Mouse (Mus musculus) CH12.LX (cell line): ENCODE results near the gene Rab5if. TPM values are rescaled to one million over a fixed set of nuclear protein-coding genes. Genes with fewer than 3 reads are reported as not detected.

Source experiments
- DNase-seq: peaks from one replicate; pipeline ENCODE4 v3.0.0-alpha.2; 2013; ENCODE audit errors: extremely low read depth
- H3K27ac ChIP-seq: 2 replicates; pipeline ENCODE4 v1.5.1; 2012; ENCODE audit warnings: low read depth, mild to moderate bottlenecking, control low read depth, moderate library complexity; ENCODE audit not compliant: insufficient read depth
- H3K27me3 ChIP-seq: replicated peaks from 2 replicates; pipeline ENCODE3; 2012; ENCODE audit warnings: inconsistent platforms
- H3K36me3 ChIP-seq, 2 experiments: replicated peaks in 1 of 2; 2 replicates each; pipeline versions ENCODE3 to v1.6.1; 2012; ENCODE audit warnings: inconsistent platforms in 1 of 2, low read length in 1 of 2, mild to moderate bottlenecking in 1 of 2, mixed read lengths in 1 of 2, moderate library complexity in 1 of 2; ENCODE audit not compliant: control insufficient read depth in 1 of 2, insufficient read depth in 1 of 2
- H3K4me1 ChIP-seq, 2 experiments: 2 replicates each; pipeline ENCODE4 v1.6.1; 2012; ENCODE audit warnings: inconsistent platforms in 1 of 2, moderate library complexity in 1 of 2; ENCODE audit not compliant: insufficient read depth in 2 of 2, control insufficient read depth in 1 of 2
- H3K4me2 ChIP-seq: 2 replicates; pipeline ENCODE4 v1.6.1; 2012; ENCODE audit warnings: low read depth, mild to moderate bottlenecking, control low read depth; ENCODE audit not compliant: poor library complexity, insufficient read depth, severe bottlenecking
- H3K4me3 ChIP-seq, 3 experiments: fragments of 150-350 bp in 1 of 3; sonication (generic) in 1 of 3; replicated peaks in 1 of 3; 2 replicates each; pipeline versions ENCODE3 to v1.5.1; 2011 to 2012; ENCODE audit warnings: low read depth in 2 of 3, low read length in 2 of 3, mild to moderate bottlenecking in 2 of 3, moderate library complexity in 2 of 3, control low read depth in 1 of 3, improper control_type of control experiment in 1 of 3, inconsistent platforms in 1 of 3, mixed read lengths in 1 of 3; ENCODE audit not compliant: poor library complexity in 1 of 3
- H3K79me2 ChIP-seq: replicated peaks from 2 replicates; pipeline ENCODE4 v1.6.1; 2012; ENCODE audit warnings: mild to moderate bottlenecking, moderate library complexity; ENCODE audit not compliant: control insufficient read depth, poor library complexity, insufficient read depth, severe bottlenecking; ENCODE audit errors: extremely low read depth
- H3K9ac ChIP-seq: 2 replicates; pipeline ENCODE4 v1.6.1; 2012; ENCODE audit warnings: low read depth, mild to moderate bottlenecking, control low read depth, moderate library complexity; ENCODE audit not compliant: insufficient read depth
- H3K9me3 ChIP-seq: replicated peaks from 2 replicates; pipeline ENCODE3; 2012; ENCODE audit warnings: low read length, inconsistent platforms, mixed read lengths
- BHLHE40 ChIP-seq: IDR thresholded peaks from 2 replicates; pipeline ENCODE4 v1.6.1; 2011; ENCODE audit warnings: mild to moderate bottlenecking, low read depth, low read length, improper control_type of control experiment
- CHD1 ChIP-seq: IDR thresholded peaks from 2 replicates; pipeline ENCODE4 v1.6.1; 2012; ENCODE audit warnings: low read depth, low read length, improper control_type of control experiment, inconsistent platforms
- CTCF ChIP-seq, 2 experiments: IDR thresholded peaks in 1 of 2; conservative IDR thresholded peaks in 1 of 2; 2 replicates each; pipeline ENCODE4 v1.5.1; 2011 to 2012; ENCODE audit warnings: low read depth in 2 of 2, low read length in 2 of 2, improper control_type of control experiment in 1 of 2, inconsistent platforms in 1 of 2, mild to moderate bottlenecking in 1 of 2, moderate library complexity in 1 of 2
- EP300 ChIP-seq: IDR thresholded peaks from 2 replicates; pipeline ENCODE4 v1.6.1; 2011; ENCODE audit warnings: low read length, improper control_type of control experiment
- ETS1 ChIP-seq: conservative IDR thresholded peaks from 2 replicates; pipeline ENCODE4 v1.6.1; 2012; ENCODE audit warnings: low read depth, mild to moderate bottlenecking, inconsistent platforms, low read length, improper control_type of control experiment, moderate library complexity
- HCFC1 ChIP-seq: IDR thresholded peaks from 2 replicates; pipeline ENCODE4 v1.6.1; 2012; ENCODE audit warnings: low read depth, mild to moderate bottlenecking, inconsistent platforms, low read length, improper control_type of control experiment
- JUN ChIP-seq: IDR thresholded peaks from 2 replicates; pipeline ENCODE4 v1.6.1; 2011; ENCODE audit warnings: low read depth, mild to moderate bottlenecking, low read length, improper control_type of control experiment, moderate library complexity; ENCODE audit not compliant: insufficient read depth
- JUND ChIP-seq: conservative IDR thresholded peaks from 2 replicates; pipeline ENCODE4 v1.6.1; 2011; ENCODE audit warnings: low read depth, low read length, improper control_type of control experiment
- KAT2A ChIP-seq: IDR thresholded peaks from 2 replicates; pipeline ENCODE4 v1.6.1; 2012; ENCODE audit warnings: low read length, improper control_type of control experiment, inconsistent platforms; ENCODE audit not compliant: insufficient replicate concordance
- MAX ChIP-seq: IDR thresholded peaks from 2 replicates; pipeline ENCODE4 v1.6.1; 2011; ENCODE audit warnings: low read length, improper control_type of control experiment
- MAZ ChIP-seq: IDR thresholded peaks from 2 replicates; pipeline ENCODE4 v1.6.1; 2012; ENCODE audit warnings: low read depth, mild to moderate bottlenecking, inconsistent platforms, low read length, improper control_type of control experiment, moderate library complexity
- MYC ChIP-seq: IDR thresholded peaks from 2 replicates; pipeline ENCODE4 v1.6.1; 2011; ENCODE audit warnings: low read depth, mild to moderate bottlenecking, improper control_type of control experiment, low read length
- NRF1 ChIP-seq: IDR thresholded peaks from 2 replicates; pipeline ENCODE4 v1.6.1; 2014; ENCODE audit warnings: low read depth, mild to moderate bottlenecking, inconsistent platforms, low read length, improper control_type of control experiment, moderate library complexity
- POLR2AphosphoS2 ChIP-seq: IDR thresholded peaks from 2 replicates; pipeline ENCODE4 v1.6.1; 2011; ENCODE audit warnings: low read depth, low read length, improper control_type of control experiment
- SMC3 ChIP-seq: IDR thresholded peaks from 2 replicates; pipeline ENCODE4 v1.6.1; 2011; ENCODE audit warnings: low read depth, low read length, improper control_type of control experiment
- TBP ChIP-seq: conservative IDR thresholded peaks from 2 replicates; pipeline ENCODE4 v1.6.1; 2011; ENCODE audit warnings: low read depth, low read length, improper control_type of control experiment
- USF1 ChIP-seq: IDR thresholded peaks from 2 replicates; pipeline ENCODE4 v1.6.1; 2014; ENCODE audit warnings: low read depth, mild to moderate bottlenecking, inconsistent platforms, low read length, improper control_type of control experiment
- USF2 ChIP-seq: conservative IDR thresholded peaks from 2 replicates; pipeline ENCODE4 v1.6.1; 2011; ENCODE audit warnings: low read depth, low read length, improper control_type of control experiment
- ZC3H11A ChIP-seq: IDR thresholded peaks from 2 replicates; pipeline ENCODE4 v1.6.1; 2012; ENCODE audit warnings: low read depth, mild to moderate bottlenecking, inconsistent platforms, low read length, improper control_type of control experiment
- ZNF384 ChIP-seq: IDR thresholded peaks from 2 replicates; pipeline ENCODE4 v1.6.1; 2012; ENCODE audit warnings: low read depth, low read length, improper control_type of control experiment, inconsistent platforms
- dilution Hi-C: fragments of 300-500 bp; cut with MboI; formaldehyde crosslinking; loops from 2 replicates; pipeline ENCODE4 v1.14.3; 2020; ENCODE audit warnings: low sequenced_read_pairs; ENCODE audit not compliant: extremely low pct_unique_long_range_greater_than_20kb, extremely low pct_ligation_motif_present
- in situ Hi-C: fragments of 300-500 bp; cut with MboI; formaldehyde crosslinking; loops from 3 replicates; pipeline ENCODE4 v1.14.3; 2019; ENCODE audit warnings: low sequenced_read_pairs, low pct_ligation_motif_present, low pct_unique_long_range_greater_than_20kb, mixed read lengths
- polyA plus RNA-seq: library from polyadenylated mRNA; unstranded; fragments of >175 nt; gene quantifications from 2 replicates; pipeline ENCODE4 v1.2.1, GENCODE M21; 2012; ENCODE audit warnings: low read depth; ENCODE audit not compliant: insufficient read length
- total RNA-seq, 2 experiments: library from RNA; depleted of rRNA; stranded (reverse); fragments of 300-350 nt in 1 of 2; fragments of >200 nt in 1 of 2; gene quantifications; 2 replicates each; pipeline ENCODE4 v1.2.3; 2012 to 2014

Rab5if gene
- total and polyA plus RNA-seq, 3 experiments = 111 to 205 (median 186) TPM

GRCm38 (mm10) chr2:156882431-156883001 lies 19.6 kb downstream of the Rab5if start:
- in situ Hi-C loops = loop anchor here (25.0 kb wide), 1 partner anchor 205 kb away; the partner anchor contains the start of genes Soga1 and Tldc2
- no peak overlapping the region for H3K9ac ChIP-seq
- H3K36me3 ChIP-seq = no peaks in the 10 kb centered on the region
- no peak overlapping the region for H3K4me3 ChIP-seq
- no peaks in the 10 kb centered on the region for H3K79me2 ChIP-seq
- H3K4me1 ChIP-seq = peaks cover 7 to 55% of the 10 kb centered on the region in 2 experiments
- H3K9me3 ChIP-seq = no peaks in the 10 kb centered on the region
- H3K27ac ChIP-seq = no peak overlapping the region
- TF ChIP-seq NRF1 (peak; percentile 47; the same call in 1 of the 2 replicates), ETS1 (no peak)
- TF ChIP-seq, all 38 proteins: peak for 1
- H3K27me3 ChIP-seq = no peaks in the 10 kb centered on the region
- dilution Hi-C loops = no loop called here
- DNase-seq = peak; percentile 25
- H3K4me2 ChIP-seq = peak overlapping the region; percentile 43

DNA sequence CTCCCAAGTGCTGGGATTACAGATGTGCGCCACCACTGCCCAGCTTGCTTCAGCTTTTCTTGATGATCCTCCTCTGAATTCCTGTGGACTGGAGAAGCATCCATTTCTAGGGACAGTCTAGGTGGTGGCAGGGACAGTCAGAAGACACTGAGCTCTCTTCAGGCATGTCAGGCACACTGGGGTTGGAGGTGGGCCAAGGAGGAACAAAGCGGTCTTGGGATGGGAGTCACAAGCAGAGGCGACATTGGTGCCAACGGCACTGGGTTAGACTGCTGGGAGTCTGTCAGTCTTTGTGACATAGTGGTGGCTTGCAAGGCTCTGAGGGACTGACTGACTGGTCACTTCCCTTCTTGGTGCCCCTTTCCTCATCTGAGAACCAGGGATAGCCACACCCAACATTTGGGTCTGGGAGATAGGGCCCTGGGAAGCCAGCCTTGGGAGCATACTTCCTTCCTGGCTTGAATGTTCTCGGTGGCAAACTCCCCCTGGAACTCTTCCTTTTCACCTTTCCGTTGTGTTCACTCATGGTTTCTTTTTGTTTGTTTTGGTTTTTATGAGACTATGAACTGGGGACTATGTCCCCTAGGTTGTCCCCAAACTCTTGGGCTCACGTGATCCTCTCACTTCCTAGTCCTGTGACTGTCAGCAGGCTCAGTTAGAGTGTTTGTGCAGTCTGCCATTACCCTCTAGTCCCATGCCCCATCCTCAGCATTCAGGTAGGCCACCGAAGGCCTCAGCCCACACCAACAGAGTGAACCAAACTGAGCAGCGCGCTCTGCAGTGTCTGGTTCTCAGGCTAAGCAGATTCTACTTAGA lies 21.7 kb downstream of the Rab5if start:
- Histone ChIP-seq H3K36me3 (no peaks in the 10 kb centered on the region), H3K4me1 (peaks cover 6 to 49% of the 10 kb centered on the region in 2 experiments), H3K9ac (no peak overlapping the region), H3K4me2 (no peak overlapping the region), H3K9me3 (no peaks in the 10 kb centered on the region), H3K4me3 (no peak overlapping the region), H3K27ac (no peak overlapping the region), H3K79me2 (no peaks in the 10 kb centered on the region), H3K27me3 (no peaks in the 10 kb centered on the region)
- TF ChIP-seq ETS1 (no peak), MYC (no peak), MAZ (no peak), HCFC1 (no peak), POLR2AphosphoS2 (no peak), CTCF (conservative IDR thresholded peaks at IDR 0.05 in 1 of 2, IDR thresholded peaks at IDR 0.05 in 1 of 2; ENCODE audit: low read depth in 2 of 2, low read length in 2 of 2) (no peak), JUND (no peak), CHD1 (no peak), EP300 (no peak), ZC3H11A (no peak), USF2 (no peak), BHLHE40 (no peak), TBP (no peak), KAT2A (no peak), ZNF384 (no peak), NRF1 (no peak), USF1 (no peak), MAX (no peak), SMC3 (no peak), JUN (no peak)
- no peak for DNase-seq
- dilution Hi-C loops (no loop called here), in situ Hi-C loops (loop anchor here (5.0 to 25.0 kb wide), 2 partner anchors 38 to 203 kb away; partner anchors contain the start of genes Soga1 and Tldc2)
